Mouse (Mus musculus) cerebellum, adult 11 months (tissue): ENCODE data around the gene Prkce.

Experiments used
- DNase-seq: peaks from one replicate; pipeline ENCODE4 v3.0.0; 2022

Prkce gene

GRCm38 (mm10) chr17:86419199-86419598 is 251.6 kb downstream of the Prkce start:
- no peak for DNase-seq

DNA sequence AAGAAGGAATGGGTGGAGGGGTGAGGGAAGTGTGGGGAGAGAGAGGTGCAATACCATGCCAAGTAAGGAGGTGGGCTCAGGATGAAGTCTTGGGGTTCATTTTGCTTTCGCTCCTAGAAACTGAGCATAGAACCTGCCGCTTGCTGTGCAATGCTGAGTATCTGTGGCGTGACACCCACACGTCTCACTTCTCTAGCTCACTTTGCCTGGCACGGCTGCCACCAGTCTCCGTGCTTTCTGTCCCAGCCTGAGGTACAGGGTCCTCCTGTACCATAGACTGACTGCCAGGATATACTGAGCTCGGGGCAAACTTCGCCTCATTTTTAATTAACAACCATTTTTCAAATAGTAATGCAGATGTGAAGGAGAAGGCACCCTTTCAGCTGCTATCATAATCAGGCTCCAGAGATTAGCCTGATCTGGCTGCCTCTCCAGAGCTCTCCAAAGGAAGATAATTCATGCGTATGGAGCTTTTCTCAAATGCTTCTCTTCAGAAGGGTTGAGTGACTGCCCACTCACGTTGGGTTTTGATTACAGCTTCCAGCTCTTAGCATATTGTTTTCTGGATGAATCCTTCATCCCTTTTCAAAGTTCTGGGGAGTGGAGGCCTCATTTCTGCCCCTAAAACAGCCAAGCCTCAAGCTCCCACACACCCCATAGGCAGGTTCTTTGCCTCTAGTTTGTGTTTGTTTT is 253.2 kb downstream of the Prkce start:
- DNase-seq, result no peak

- no peak for DNase-seq
Measured at GRCm38 (mm10) chr17:86422023-86422422, 254.4 kb downstream of the Prkce start.

DNA sequence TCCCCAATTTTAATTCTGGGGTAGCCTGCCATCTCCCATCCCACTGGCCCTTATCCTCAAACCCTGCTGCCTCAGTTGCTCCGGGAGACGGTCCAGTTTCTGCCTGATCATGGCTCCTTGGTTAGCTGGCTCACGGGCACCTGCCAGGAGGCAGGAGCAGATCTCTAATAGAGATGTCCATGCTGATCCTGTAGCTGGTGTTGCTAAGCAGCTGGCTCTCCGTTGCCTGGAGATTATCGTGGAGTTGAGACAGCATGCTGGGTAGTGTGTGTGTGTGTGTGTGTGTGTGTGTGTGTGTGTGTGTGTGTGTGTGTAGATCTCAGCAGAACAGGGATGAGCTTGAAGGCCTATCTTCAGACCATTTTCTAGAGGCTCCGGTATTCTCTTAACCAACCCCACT is 262.3 kb downstream of the Prkce start:
- DNase-seq, result no peak

GRCm38 (mm10) chr17:86433117-86433516 is 265.5 kb downstream of the Prkce start:
- DNase-seq, result no peak

DNA sequence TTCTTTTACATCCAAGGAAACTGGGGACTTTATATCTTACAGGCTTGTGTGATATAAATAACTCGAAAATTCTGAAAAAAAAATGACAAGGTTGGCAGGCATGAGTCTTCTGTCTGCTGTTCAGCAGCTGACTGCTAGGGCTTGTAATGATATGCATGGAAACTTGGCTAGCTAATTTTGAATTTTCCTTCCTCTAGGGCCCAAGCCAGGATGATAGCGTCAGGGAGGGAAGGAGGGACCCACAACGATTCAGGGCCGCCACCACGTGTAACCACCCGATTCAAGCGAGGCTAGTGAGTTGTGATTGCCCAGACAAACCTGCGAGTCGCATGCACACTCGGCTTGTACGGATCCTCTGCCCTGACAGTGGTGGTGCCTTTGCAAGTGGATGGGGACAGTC is 266.2 kb downstream of the Prkce start:
- no peak for DNase-seq

GRCm38 (mm10) chr17:86434781-86435180 is 267.2 kb downstream of the Prkce start:
- DNase-seq, result no peak

GRCm38 (mm10) chr17:86435570-86435969 is 268.0 kb downstream of the Prkce start:
- no peak for DNase-seq

DNA sequence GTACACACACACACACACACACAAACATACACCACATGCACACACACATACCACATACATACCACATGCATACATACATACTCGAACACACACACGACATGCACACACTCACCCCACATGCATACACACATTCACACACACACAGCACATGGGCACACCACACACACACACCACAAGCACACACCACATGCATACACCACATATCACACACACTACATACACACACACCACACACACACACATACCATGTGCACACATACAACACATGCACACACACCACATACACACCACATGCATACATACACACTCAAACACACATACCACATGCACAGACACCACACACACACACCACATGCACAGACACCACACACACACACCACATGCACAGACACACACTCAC is 268.4 kb downstream of the Prkce start:
- no peak for DNase-seq

DNA sequence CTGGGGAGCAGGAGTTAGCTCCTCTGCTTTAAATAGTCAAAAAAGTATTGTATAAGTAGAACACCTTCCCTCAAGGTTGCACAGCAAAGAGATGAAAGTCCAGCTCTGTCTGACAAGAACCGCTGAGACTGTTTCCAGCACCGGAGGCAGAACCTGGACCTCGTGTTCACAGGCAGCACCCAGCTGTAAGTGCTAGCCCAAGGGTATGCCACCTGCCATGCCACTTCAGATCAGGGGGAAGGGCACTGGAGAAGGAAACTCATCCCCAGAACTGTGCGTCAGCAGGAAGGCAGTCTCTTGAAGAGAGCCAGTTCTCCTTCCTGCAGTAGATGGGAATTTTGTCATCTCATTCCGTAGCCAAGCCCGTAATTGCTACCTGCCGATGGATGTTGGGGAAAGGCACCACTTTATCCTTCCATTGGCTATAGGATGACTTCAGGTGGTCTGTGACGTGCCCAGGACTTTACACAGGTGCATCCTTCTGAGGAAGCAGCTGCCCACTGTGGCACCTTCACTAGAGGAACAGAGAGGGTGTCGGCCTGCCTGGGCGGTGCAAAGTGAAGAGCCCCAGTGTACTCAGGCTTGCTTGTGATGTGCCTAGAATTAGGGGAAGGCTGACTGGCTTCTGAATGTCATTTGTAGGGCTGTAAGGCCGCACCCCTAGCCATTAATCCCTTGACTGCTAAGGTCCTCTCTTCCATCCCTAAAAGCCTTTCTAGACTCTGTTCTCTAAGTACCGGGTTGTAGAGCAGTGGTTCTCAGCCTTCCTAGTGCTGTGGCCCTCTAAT is 269.2 kb downstream of the Prkce start:
- DNase-seq, result no peak

- DNase-seq, result peak; percentile 55
Measured at GRCm38 (mm10) chr17:86437516-86438277, 270.1 kb downstream of the Prkce start.

- DNase-seq, result no peak
Measured at GRCm38 (mm10) chr17:86438278-86438661, 270.7 kb downstream of the Prkce start.

- DNase-seq, result no peak
Measured at GRCm38 (mm10) chr17:86438763-86439162, 271.2 kb downstream of the Prkce start.

DNA sequence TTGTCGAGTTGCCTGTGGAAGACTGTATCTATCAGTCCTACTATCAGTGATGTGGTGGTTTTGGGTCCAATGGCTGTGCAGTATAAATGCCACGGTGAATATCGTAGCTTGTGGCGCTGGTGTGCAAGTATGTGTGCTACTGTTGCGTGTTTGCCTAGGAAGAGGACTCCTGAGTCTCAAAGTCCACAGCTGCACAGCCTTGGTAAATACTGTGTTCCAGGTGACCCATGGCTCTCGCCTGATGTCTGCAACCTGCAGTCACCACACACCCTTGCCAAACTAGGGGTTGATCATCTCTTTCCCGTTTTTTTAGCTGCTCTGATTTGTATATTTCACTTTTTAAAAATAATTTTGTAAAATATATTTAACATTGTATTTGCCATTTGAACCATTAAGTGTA is 273.5 kb downstream of the Prkce start:
- DNase-seq, result no peak

DNA sequence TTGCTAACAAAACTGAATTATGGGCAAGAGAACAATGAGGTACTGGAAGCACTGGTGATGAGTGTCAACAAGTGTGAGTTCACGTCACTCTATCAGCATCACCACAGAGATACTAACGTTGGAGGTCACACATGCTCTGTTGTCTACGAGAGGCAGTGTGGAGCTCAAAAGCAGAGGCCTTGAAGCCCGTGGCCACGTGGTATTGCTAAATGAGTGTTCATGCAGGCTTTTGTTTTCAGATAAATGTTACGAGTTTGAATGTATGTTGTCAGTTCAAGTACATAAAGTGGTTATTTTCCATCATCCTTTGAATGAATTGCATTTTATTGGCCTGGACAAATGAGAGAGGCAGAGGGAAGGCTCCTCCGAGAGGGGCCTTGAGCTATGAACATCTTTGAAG is 276.3 kb downstream of the Prkce start:
- no peak for DNase-seq

- peak; percentile 87 for DNase-seq
Measured at GRCm38 (mm10) chr17:86444578-86445419, 277.2 kb downstream of the Prkce start.

GRCm38 (mm10) chr17:86445420-86445720 is 277.8 kb downstream of the Prkce start:
- DNase-seq, result no peak

DNA sequence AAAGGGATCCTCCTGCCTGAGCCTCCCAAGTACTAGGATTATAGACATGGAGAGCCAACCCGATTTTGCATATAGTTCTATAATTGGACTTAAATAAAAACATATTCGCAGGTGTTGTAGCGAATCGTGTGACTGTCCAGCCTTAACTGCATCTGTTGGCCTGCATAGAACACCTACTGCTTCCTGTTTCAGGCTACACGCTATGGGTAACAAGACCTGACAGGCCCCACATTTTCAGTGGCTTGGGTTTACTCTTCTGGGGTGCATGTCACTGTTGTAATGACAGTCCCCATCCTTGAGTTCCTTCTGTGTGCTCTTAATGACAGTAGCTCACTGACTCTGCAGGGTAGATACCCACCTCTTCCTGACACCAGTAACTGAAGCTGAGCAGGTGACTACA is 278.3 kb downstream of the Prkce start:
- DNase-seq, result no peak

DNA sequence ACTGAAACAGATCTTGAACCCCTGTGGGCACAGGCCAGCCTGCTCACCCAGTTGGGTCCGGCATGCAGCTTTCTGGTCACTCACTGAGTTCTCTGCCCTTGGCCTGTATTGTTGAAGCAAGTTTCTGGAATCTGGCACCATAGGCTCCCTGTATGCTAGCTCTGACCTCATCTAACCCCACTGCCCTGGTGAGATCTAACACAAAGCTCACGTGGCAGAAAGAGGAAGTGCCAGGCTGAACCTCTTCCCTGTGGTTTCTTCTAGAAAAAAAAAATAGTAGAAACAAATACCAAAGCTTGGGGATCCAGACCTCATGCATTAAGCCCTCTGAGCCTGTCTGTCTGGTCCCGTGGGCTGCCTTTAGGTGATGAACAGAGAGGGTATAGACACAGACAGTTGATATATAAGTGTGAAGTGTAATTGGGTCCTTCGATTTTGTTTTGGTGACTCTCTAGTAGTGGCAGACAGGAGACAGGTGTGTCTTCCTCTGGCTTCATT is 279.6 kb downstream of the Prkce start:
- no peak for DNase-seq

- DNase-seq, result no peak
Measured at GRCm38 (mm10) chr17:86452934-86453333, 285.3 kb downstream of the Prkce start.

DNA sequence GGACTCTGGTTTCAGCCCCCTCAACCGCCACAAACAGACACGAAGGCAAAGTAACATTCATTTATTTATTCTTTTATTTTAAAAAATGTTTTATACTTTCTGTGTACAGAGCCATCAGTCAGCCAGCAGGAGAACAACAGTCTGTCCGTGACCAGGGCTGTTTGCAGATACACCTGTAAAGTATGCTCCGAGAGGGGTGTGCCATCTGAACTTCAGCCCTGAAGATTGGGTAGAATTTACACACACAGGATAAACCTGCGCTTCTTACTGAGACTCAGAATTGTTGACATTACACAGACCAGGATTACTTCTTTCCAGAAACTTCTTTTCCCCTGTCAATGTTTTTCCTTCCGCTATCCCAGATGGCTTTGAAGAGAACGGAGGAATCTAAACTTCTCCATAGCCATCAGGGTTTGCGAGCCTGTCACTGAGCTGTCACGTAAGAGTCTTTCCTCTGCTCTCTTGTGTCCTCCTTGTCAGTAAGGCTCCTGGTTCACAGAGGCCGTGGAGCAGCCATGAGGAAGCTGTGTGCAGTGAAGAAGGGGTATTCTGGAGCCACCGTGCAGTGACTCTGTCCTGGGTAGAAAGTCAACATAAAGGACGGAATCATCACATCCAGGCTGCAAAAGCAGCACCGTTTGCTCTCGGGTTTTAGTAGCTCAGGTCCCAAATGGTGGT is 286.2 kb downstream of the Prkce start:
- DNase-seq, result no peak

GRCm38 (mm10) chr17:86454351-86454706 is 286.7 kb downstream of the Prkce start:
- DNase-seq, result no peak
